Mouse (Mus musculus): ENCODE results near the gene Gm26620. TPM values are rescaled to one million over a fixed set of nuclear protein-coding genes. Genes with fewer than 3 reads are reported as not detected.

The Gm26620 gene
- polyA plus RNA-seq, 1 experiment = 0.57 TPM

- no peak for TF ChIP-seq GATA1 (IDR thresholded peaks at IDR 0.05; ENCODE audit: low read length)
Observed at GRCm38 (mm10) chr1:170865406-170865805, 19.5 kb upstream of the Gm26620 start.

- TF ChIP-seq GATA1 (IDR thresholded peaks at IDR 0.05; ENCODE audit: low read length) = no peak
Observed at GRCm38 (mm10) chr1:170866992-170867690, 17.7 kb upstream of the Gm26620 start.

GRCm38 (mm10) chr1:170867691-170868105 is 17.2 kb upstream of the Gm26620 start, which contains the start of gene Atf6:
Gene Atf6, minus strand, starts transcription at chr1:170867771.
- no peak for TF ChIP-seq GATA1 (IDR thresholded peaks at IDR 0.05; ENCODE audit: low read length)

GRCm38 (mm10) chr1:170868107-170868904 is 16.6 kb upstream of the Gm26620 start:
- TF ChIP-seq GATA1 (IDR thresholded peaks at IDR 0.05; ENCODE audit: low read length) = no peak

- TF ChIP-seq GATA1 (IDR thresholded peaks at IDR 0.05; ENCODE audit: low read length) = no peak
Observed at GRCm38 (mm10) chr1:170868905-170869283, 16.0 kb upstream of the Gm26620 start.

GRCm38 (mm10) chr1:170871402-170871801 is 13.5 kb upstream of the Gm26620 start:
- TF ChIP-seq GATA1 (IDR thresholded peaks at IDR 0.05; ENCODE audit: low read length) = no peak

GRCm38 (mm10) chr1:170871961-170872360 is 12.9 kb upstream of the Gm26620 start:
- no peak for TF ChIP-seq GATA1 (IDR thresholded peaks at IDR 0.05; ENCODE audit: low read length)

GRCm38 (mm10) chr1:170875676-170876075 is 9.2 kb upstream of the Gm26620 start:
- TF ChIP-seq GATA1 (IDR thresholded peaks at IDR 0.05; ENCODE audit: low read length) = no peak

GRCm38 (mm10) chr1:170876906-170877305 is 8.0 kb upstream of the Gm26620 start:
- TF ChIP-seq GATA1 (IDR thresholded peaks at IDR 0.05; ENCODE audit: low read length) = no peak

GRCm38 (mm10) chr1:170882915-170883485 is 1.9 kb upstream of the Gm26620 start:
- no peak for TF ChIP-seq GATA1 (IDR thresholded peaks at IDR 0.05; ENCODE audit: low read length)

GRCm38 (mm10) chr1:170884390-170884789 is 475 bp upstream of the Gm26620 start:
- TF ChIP-seq GATA1 (IDR thresholded peaks at IDR 0.05; ENCODE audit: low read length) = no peak

GRCm38 (mm10) chr1:170886044-170886458 is 1.2 kb downstream of the Gm26620 start:
- TF ChIP-seq GATA1 (IDR thresholded peaks at IDR 0.05; ENCODE audit: low read length) = no peak

- no peak for TF ChIP-seq GATA1 (IDR thresholded peaks at IDR 0.05; ENCODE audit: low read length)
Observed at GRCm38 (mm10) chr1:170889310-170889709, 4.4 kb downstream of the Gm26620 start.

- no peak for TF ChIP-seq GATA1 (IDR thresholded peaks at IDR 0.05; ENCODE audit: low read length)
Observed at GRCm38 (mm10) chr1:170891646-170892045, 6.8 kb downstream of the Gm26620 start.

- TF ChIP-seq GATA1 (IDR thresholded peaks at IDR 0.05; ENCODE audit: low read length) = no peak
Observed at GRCm38 (mm10) chr1:170892279-170892678, 7.4 kb downstream of the Gm26620 start.

All from G1E-ER4 (cell line).